Mouse (Mus musculus) B cell, adult 2 months (primary cell): ENCODE measurements around the gene Dus3l.

Experiments used
- DNase-seq, 2 experiments: peaks; one replicate each; pipeline ENCODE4 v3.0.0; 2022

Dus3l gene

GRCm38 (mm10) chr17:56793614-56794319 lies 29.2 kb downstream of the Dus3l start:
- DNase-seq = no peak

- no peak for DNase-seq
These were observed 34.7 kb downstream of the Dus3l start for GRCm38 (mm10) chr17:56799276-56799675.

GRCm38 (mm10) chr17:56802065-56802464 lies 37.5 kb downstream of the Dus3l start:
- no peak for DNase-seq

- DNase-seq = no peak
These were observed 40.4 kb downstream of the Dus3l start for GRCm38 (mm10) chr17:56804952-56805351.

- no peak for DNase-seq
These were observed 41.2 kb downstream of the Dus3l start for GRCm38 (mm10) chr17:56805784-56806183.

GRCm38 (mm10) chr17:56808518-56808917 lies 44.0 kb downstream of the Dus3l start:
- peak; percentile 62 to 68 for DNase-seq

- DNase-seq = no peak
These were observed 45.7 kb downstream of the Dus3l start for GRCm38 (mm10) chr17:56810245-56810644.

GRCm38 (mm10) chr17:56814316-56815056 lies 49.9 kb downstream of the Dus3l start:
- peak; percentile 78 to 80 for DNase-seq

- no peak for DNase-seq
These were observed 50.4 kb downstream of the Dus3l start for GRCm38 (mm10) chr17:56815057-56815345.

- DNase-seq = peak; percentile 46 to 51
These were observed 53.6 kb downstream of the Dus3l start for GRCm38 (mm10) chr17:56818067-56818636.

GRCm38 (mm10) chr17:56819032-56819545 lies 54.5 kb downstream of the Dus3l start:
- DNase-seq = no peak
